Mouse (Mus musculus): ENCODE results near the gene Slc35f5. TPM values are rescaled to one million over a fixed set of nuclear protein-coding genes. Genes with fewer than 3 reads are reported as not detected.

Gene Slc35f5
- polyA plus RNA-seq, 1 experiment from 2014 or later = 23.0 TPM

DNA sequence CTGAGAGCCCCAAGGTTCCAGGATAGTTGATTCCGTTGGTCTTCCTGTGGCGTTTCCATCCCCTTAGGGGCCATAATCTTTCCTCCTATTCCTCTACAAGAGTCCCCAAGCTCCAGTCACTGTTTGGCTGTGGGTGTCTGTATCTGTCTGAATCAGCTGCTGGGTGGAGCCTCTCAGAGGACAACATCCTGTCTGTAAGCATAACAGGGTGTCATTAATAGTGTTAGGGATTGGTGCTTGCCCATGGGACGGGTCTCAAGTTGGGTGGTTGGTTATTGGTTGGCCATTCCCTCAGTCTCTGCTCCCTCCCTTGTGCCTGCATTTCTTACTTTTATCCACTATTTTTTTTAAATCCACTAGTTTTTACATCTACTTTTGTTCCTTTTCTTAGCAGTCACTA lies 20.7 kb downstream of the Slc35f5 start:
- H3K4me3 ChIP-seq = no peak overlapping the region
- H3K27ac ChIP-seq (replicated peaks) = no peak overlapping the region
- DNase-seq (ENCODE audit: low spot score) = no peak
- no peaks in the 10 kb centered on the region for H3K9me3 ChIP-seq (replicated peaks)
- H3K4me1 ChIP-seq = no peaks in the 10 kb centered on the region
- 93% methylated on average over 3 of the region's 3 CpGs for WGBS
- H3K36me3 ChIP-seq = peaks cover 34% of the 10 kb centered on the region
- no peaks in the 10 kb centered on the region for H3K27me3 ChIP-seq (ENCODE audit: low read depth, poor library complexity, severe bottlenecking)

DNA sequence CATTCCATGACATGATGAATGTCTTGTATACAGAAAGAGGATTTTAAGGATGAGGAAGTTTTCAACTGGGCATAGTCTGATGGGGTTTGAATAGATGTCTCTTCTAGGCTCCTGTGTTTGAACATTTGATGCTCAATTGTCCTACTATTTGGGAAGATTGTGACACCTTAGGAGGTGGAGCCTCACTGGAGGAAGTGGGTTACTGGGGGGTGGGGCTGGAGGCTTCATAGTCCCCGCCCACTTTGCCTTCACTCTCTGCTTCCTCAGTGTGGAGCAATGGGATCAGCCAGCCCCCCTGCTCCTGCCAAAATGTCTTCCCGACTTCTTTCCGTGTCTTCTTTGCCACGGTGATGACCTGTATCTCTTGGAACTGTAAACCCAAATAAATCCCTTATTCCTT lies 43.2 kb downstream of the Slc35f5 start:
- H3K4me3 ChIP-seq = no peak overlapping the region
- H3K36me3 ChIP-seq = no peaks in the 10 kb centered on the region
- peaks cover 5% of the 10 kb centered on the region for H3K4me1 ChIP-seq
- 82% methylated on average over 4 of the region's 4 CpGs for WGBS
- no peaks in the 10 kb centered on the region for H3K27me3 ChIP-seq (ENCODE audit: low read depth, poor library complexity, severe bottlenecking)
- H3K27ac ChIP-seq (replicated peaks) = no peak overlapping the region
- peaks cover 10% of the 10 kb centered on the region; the same call in 1 of the 2 replicates for H3K9me3 ChIP-seq (replicated peaks)
- DNase-seq (ENCODE audit: low spot score) = no peak

DNA sequence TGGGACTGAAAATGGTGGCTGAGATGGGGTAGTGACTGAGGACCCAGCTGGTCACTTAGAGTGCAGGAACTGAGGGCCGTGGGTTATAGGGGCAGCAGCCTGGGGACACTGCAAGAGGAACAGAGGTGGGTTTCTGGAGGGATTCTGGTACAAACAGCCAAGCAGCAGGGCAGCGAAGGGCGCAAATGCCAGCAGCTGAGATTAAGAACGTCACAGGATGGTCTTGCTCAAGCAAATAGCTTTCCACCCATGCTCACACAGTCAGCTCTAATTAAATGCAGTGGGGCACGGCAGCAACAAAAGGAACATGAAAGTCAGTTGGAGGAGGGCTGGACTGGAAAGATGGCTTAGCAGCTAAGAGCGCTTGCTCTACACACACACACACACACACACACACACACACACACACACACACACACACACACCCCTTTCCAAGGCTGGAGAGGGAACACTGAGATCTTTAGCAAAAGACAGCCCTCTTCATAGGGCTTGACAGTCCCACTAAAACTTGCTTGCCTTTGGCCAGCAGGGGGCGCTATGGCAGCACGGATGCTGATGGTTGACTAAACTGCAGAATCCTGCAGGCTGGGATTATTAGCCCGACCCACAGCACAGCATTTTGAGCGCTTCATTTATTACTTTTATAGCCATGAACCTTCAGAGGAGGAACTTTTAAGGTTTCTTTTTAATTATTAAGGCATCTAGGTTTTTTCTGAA lies 46.9 kb downstream of the Slc35f5 start:
- WGBS = 14% methylated on average over 10 of the region's 10 CpGs
- Histone ChIP-seq H3K4me1 (peaks cover 5% of the 10 kb centered on the region), H3K9me3 (replicated peaks) (no peaks in the 10 kb centered on the region), H3K36me3 (no peaks in the 10 kb centered on the region), H3K27ac (replicated peaks) (peak overlapping the region; percentile 9; the same call in 1 of the 2 replicates), H3K27me3 (ENCODE audit: low read depth, poor library complexity, severe bottlenecking) (no peaks in the 10 kb centered on the region), H3K4me3 (peak overlapping the region; percentile 17; the same call in 1 of the 2 replicates)
- peak; percentile 88 for DNase-seq (ENCODE audit: low spot score)

DNA sequence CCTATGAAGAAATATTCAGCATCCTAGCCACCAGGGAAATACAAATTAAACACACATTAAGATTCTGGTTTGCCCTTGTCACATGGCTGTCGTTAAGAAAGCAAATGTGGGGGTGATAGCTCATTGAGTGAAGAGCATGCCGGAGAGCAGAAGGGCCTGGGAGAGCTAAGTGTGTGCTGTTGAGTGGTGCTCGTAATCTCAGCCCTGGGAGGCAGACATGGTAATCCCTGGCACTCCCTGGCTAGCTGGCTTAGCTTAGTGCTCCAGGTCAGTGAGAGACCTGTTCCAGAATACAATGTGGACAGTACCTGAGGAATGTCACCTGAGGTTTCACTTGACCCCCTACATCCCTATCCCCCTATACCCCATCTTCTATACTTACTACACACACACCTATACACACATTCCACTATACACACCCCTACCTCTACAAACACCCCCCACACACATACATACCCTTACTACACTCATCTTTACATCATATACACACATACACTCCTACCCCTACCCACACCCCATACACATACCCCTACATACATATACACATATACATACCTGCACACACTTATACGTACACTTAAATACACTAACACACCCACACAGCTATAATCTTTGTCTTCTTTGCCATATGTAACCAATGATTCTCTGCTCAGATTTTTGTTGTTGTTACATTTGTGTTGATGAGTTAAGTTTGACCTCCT lies 64.1 kb downstream of the Slc35f5 start:
- 80% methylated on average over 4 of the region's 4 CpGs for WGBS
- Histone ChIP-seq H3K36me3 (no peaks in the 10 kb centered on the region), H3K27ac (replicated peaks) (no peak overlapping the region), H3K27me3 (ENCODE audit: low read depth, poor library complexity, severe bottlenecking) (no peaks in the 10 kb centered on the region), H3K9me3 (replicated peaks) (no peaks in the 10 kb centered on the region), H3K4me1 (no peaks in the 10 kb centered on the region), H3K4me3 (no peak overlapping the region)
- no peak for DNase-seq (ENCODE audit: low spot score)

DNA sequence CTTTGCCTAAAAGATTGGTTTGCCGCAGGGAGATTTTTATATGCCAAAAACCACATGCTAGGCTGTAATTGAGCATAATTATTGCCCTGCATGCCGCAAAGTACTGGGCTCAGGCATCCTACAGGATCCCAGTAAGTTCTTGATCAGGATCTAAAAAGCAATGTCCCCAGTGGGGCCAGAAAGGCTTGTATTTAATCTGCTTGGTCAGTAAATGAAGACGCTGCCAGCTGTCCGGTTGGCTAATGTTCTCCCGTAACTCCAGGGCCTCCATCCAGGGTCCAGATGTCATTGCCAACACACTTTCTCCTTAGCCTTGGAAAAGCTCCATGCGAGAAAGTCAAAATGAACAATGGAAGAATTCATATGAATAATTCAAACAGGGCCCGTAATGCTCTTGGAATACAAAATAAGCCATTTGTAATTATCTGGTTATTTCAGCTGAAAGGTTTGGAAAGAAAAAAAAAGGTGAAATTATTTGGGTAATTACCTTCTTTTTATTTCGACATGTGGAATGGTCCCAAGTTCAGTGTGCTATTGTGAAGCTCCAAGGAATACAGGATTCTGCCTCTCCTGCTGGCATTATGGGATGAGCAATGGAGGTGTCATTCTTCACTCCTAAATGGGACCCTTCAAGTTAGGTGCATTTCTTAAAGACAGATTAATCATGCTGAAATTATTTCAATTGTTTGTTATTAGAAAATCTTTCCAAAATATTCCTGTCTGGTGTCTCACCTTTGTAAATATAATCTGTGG lies 79.3 kb downstream of the Slc35f5 start:
- Histone ChIP-seq H3K27ac (replicated peaks) (no peak overlapping the region), H3K4me1 (no peaks in the 10 kb centered on the region; the same call in 1 of the 2 replicates), H3K9me3 (replicated peaks) (no peaks in the 10 kb centered on the region), H3K4me3 (no peak overlapping the region), H3K36me3 (no peaks in the 10 kb centered on the region), H3K27me3 (ENCODE audit: low read depth, poor library complexity, severe bottlenecking) (no peaks in the 10 kb centered on the region)
- DNase-seq (ENCODE audit: low spot score) = no peak
- WGBS = 82% methylated on average over 8 of the region's 8 CpGs

DNA sequence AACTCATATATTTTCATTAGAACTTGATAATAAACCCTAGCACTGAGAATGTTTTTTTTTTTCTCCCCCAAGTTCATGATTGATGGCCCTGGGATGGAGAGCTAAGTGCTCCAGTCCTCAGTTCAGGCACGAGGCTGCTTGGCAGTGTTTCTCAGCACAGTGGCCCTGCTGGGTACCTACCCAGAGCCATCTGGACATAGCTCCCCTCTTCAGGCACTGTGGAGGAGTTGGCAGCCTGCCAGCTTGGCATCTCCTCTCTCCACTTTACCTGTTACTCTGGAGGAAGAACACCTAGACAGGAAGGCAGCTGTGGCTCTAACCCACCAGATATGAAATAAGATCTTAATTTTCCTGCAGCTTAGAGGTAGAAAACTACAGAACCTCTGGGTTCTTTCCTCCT lies 83.2 kb downstream of the Slc35f5 start:
- Histone ChIP-seq H3K4me1 (no peaks in the 10 kb centered on the region; the same call in 1 of the 2 replicates), H3K27ac (replicated peaks) (no peak overlapping the region), H3K36me3 (no peaks in the 10 kb centered on the region), H3K4me3 (no peak overlapping the region), H3K27me3 (ENCODE audit: low read depth, poor library complexity, severe bottlenecking) (no peaks in the 10 kb centered on the region), H3K9me3 (replicated peaks) (no peaks in the 10 kb centered on the region)
- DNase-seq (ENCODE audit: low spot score) = no peak
- 69% methylated on average over 1 of the region's 1 CpGs for WGBS

Other genes with a start within 250 kb of the Slc35f5 start
- gene Actr3, start 124.9 kb upstream of the Slc35f5 start, polyA plus RNA-seq (2016; fragmentation: Nextera tagmentation; extraction: Ambion mirVana) = 232 and 245 TPM in 2 replicates
- gene Gpr39, start 116.4 kb downstream of the Slc35f5 start, polyA plus RNA-seq (2016; fragmentation: Nextera tagmentation; extraction: Ambion mirVana) = not detected in 2 replicates